Mouse (Mus musculus) cortical plate, adult 2 months (tissue): ENCODE measurements at regions not wholly inside any gene's neighbourhood (a gene's known extent, or its start where the extent isn't known, plus 50 kb on each side); places are given as distances from the start of the nearest gene placed in this dataset.

Experiments used
- CTCF ChIP-seq: fragments of 200-500 bp; IDR thresholded peaks from 2 replicates; pipeline ENCODE4 v1.5.1; 2011; ENCODE audit warnings: mild to moderate bottlenecking, control low read depth, low read length; ENCODE audit not compliant: insufficient read depth; ENCODE audit errors: extremely low read depth
- POLR2A ChIP-seq: fragments of 200-500 bp; IDR thresholded peaks from 2 replicates; pipeline ENCODE4 v1.6.1; 2011; ENCODE audit warnings: mild to moderate bottlenecking, low read length, control low read depth; ENCODE audit not compliant: insufficient read depth; ENCODE audit errors: extremely low read depth

- TF ChIP-seq CTCF (no peak), POLR2A (no peak)
These were observed 282.2 kb upstream of the Dcbld2 start for GRCm38 (mm10) chr16:58126086-58126485.
